Mouse (Mus musculus) neural tube, embryonic 10.5 days (tissue): Measurements from ENCODE around the gene Zfp9.
A peak's percentile ranks its signal among the peaks of the same experiment; 100 is the strongest.

Experiments
- DNase-seq: peaks from one replicate; pipeline ENCODE4 v3.0.0-alpha.2; 2017; ENCODE audit warnings: low spot score; ENCODE audit errors: extremely low spot score

Gene Zfp9

DNA sequence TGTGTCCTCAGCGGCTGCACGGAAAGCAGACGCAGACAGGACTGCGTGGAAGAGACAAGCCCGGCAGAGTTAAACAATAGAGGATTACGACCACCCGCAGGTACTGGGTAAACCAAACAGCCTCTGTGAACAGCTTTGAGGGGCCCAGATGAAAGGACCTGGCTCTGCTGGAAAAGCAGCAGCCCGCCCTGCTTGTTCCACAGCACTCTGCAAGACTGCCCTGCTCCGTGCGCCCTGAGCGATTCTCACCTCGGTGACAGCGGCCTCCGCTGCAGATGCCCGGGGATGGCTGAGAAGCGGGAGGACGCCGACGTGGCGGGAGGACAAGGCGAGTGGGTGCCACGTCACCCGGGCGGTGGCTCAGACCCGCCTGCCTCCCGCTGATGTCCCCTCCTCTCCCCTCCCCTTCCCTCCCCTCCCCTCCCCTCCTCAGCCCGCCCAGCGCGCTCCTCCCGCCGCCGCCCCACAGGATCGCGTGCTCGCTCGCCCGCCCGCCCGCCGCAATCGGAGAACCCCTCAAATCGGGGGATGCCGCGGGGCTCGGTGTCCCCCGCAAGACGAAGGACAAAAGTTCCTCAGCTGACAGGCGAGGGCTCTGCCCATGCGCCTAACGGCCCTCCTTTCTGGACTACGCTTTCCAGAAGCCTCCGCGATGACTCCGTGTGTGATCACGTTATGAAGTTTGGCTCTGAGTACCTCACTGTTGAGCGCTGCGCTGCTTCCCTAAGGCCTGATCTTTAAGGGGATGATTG is at the start of gene Zfp9:
Zfp9 (minus strand) TSS at position 364 of the 752 bp plus-strand sequence.
- DNase-seq = peak; percentile 82

DNA sequence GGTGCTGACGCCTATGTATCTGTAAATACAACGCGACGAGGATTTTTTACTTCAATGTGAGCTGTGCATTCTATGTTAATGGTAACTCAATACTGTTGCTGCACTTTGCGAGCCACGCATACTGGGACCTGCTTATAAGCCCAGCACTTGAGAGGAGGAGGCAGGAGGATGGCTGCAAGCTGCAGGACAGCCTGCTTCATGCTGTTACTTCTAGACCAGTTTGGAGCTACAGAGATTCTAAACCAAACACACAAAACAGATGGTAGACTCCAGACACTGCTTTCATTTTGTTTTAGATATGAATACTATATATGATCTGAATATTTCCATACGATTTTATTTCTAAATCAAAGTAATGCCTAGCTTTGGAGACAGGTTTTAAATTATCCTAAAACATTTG is 41.5 kb upstream of the Zfp9 start:
- no peak for DNase-seq

DNA sequence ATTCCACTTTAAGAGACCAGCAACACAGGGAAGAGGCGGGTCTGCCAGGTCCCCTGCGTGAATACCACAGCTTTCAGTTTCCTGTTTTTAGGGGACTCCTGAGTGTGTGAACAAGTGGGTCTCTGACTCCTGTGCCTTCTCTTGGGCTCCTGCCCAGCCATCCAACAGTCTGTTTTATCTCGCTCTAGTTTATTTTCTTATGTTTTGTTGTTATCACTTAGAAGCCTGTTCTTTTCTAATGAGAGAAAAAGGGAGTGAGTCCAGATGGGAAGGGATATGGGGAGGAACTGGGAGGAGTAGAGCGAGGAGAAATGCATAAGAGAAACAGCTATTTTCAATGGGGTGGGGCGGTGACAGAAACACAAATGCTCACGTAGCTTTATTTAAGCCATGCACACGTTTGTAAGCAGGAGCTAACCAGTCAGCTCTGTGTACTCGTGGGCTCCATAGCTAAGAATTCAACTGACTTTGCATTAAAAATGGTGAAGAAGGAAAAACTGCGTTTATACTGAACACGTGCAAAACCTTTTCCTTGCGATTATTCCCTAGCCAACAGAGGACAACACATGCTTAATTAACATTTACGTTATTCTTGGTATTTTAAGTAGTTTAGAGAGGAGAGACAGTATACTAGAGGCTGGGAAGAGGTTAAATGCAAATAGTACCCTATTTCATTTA is 34.4 kb upstream of the Zfp9 start:
- no peak for DNase-seq

DNA sequence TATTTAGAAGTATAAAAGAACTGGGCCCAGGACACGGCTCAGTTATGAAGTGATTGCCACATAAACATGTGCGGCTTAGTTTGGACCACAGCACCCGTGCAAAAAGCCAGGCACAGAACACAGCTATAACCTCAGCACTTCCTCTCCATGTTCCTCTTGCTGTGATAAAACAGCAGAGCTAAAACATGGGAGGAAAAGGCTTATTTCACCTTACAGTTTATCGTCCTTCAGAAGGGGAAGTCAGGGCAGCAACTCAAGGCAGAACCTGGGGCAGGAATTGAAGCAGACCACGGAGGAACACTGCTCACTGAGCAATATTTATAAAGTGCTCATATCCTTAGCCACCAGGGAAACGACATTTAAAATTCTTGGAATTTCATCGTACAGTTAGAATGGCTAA is 19.9 kb upstream of the Zfp9 start:
- DNase-seq = no peak

- DNase-seq = no peak
Measured at GRCm38 (mm10) chr6:118482125-118482524, 3.0 kb upstream of the Zfp9 start.

GRCm38 (mm10) chr6:118477875-118478785 is 990 bp downstream of the Zfp9 start:
- DNase-seq = peak; percentile 24

DNA sequence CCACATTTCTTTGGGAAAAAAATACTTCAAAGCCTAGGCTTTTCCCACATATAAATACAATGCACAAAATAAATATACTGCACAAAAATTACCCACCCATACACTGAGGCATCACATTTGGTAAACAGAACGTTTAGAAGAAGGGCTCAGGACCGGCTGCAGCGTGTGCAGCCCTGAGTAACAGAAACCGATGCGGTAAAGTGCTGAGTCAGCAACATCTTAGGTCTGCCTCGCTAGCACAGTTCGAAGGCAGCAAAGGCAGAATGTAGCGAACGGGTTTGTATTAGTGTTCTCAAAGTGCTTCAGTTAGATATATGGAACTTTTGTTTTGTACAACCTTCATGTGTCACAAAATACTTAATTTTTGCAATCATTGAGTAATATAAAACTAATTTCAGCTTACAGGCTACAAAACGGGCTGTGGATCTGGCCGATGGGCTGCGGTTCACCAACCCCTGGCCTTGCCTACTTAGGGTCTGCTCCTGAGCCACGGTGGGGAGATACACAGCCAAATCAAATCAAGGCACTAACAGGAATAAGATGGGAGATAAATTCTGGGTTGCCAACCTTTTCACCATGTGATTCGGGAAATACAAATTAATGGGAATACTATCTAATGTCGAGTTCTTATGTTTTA is 16.9 kb downstream of the Zfp9 start:
- DNase-seq = no peak

GRCm38 (mm10) chr6:118457726-118458125 is 21.4 kb downstream of the Zfp9 start:
- no peak for DNase-seq

DNA sequence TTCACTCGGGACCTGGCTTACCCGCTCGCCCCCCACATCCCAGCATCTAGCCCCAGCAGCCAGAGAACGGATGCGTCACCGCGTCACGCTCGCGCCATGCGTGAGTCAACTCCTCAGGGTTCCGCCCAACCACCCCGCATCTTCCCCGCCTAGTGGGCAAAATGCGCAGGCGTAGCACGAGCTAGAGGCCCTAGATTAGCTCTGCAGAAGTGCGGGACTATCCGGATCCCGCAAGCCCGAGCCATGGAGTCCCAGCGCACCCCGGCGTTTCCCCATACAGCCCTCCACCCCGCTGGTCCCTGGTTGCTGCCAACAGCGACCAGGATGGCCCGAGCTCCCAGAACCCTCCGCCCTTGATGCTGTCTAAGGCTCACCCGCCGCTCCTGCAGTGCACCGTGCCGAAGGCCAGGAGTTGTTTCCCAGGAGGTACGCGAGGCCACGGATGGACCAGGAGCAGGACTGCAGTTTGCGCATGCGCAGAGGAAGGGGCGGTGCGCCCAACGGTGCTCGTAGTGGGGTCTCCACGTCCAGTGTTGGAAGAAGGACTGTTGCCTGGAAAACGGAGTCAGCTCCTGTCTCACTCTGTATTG is 24.0 kb downstream of the Zfp9 start, which contains the start of gene Zfp248:
Zfp248 (minus strand) TSS at position 487 of the 590 bp plus-strand sequence.
- peak; percentile 91 for DNase-seq

GRCm38 (mm10) chr6:118454452-118454851 is 24.7 kb downstream of the Zfp9 start:
- peak; percentile 31 for DNase-seq

GRCm38 (mm10) chr6:118431502-118431901 is 47.6 kb downstream of the Zfp9 start:
- DNase-seq = no peak

- DNase-seq = no peak
Measured at GRCm38 (mm10) chr6:118426666-118427065, 52.5 kb downstream of the Zfp9 start.

DNA sequence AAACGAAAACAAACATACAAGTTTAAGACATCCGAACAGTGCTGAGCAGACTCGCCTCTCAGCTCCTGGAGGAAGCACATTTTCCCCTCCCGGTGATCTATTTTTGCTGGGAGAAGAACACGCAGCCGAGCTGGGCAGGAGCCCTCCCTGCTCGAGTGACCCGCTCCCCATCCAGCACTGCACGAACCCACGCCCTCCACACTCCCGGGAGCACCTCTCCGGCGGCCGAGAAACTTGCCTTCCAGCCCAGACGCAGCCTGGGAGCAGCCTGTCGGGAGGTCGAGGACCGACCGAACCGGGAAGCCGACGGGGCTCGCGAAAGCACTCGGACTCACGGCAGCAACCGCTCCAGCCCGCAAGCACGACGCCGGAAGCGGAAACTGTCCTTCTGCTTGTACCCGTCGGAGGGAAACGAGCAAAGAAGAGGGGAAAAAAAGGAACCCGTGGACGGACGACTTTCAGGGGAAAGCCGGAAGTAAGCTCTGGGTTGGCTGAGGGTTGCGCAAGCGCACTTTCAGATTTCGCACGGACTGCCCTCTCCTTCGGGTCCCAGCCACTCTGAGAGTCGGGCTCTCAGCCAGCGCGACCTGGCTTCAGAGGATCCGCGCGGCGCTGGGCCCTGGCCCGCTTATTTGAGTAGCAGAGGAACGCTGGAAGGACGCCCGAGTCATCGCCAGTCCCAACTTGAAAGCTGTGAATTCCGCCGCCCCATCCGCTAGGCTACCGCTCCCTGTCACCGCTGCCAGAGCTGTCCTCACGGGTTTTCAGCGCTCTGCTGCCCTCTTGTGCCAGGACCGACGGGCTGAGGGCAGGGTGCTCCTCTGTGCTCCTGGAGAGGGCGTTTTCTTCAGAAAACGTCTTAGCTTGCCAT is 59.8 kb downstream of the Zfp9 start, which contains the start of gene Bms1:
Bms1 (minus strand) TSS at position 425 of the 871 bp plus-strand sequence.
- DNase-seq = peak; percentile 95
